Comparison of ENCODE assay signal across 8 mouse cellular contexts in genomic region chr5:113855696-113856095, GRCm38 (mm10). TPM values are rescaled to one million over a fixed set of nuclear protein-coding genes. Genes with fewer than 3 reads are reported as not detected.
A peak's percentile ranks its signal among the peaks of the same experiment; 100 is the strongest.
DNase-seq lines count a peak whose midpoint lies in the region; ATAC-seq and TF ChIP-seq lines count a peak whose summit lies in the region.

No protein-coding gene starts in this region.

- no peak overlapping the region for H3K9ac ChIP-seq in lung, postnatal 0 days (replicated peaks; ENCODE audit: low read depth)
- peak overlapping the region; percentile 70 for H3K9ac ChIP-seq in heart, embryonic 13.5 days

- 0 out of 2 replicates have a peak overlapping the region, but pooled peaks have one; percentile 7 for H3K27ac ChIP-seq in lung, postnatal 0 days (ENCODE audit: low read length)
- H3K27ac ChIP-seq in heart, embryonic 13.5 days (replicated peaks), result peak overlapping the region; percentile 96
- H3K27ac ChIP-seq in small intestine, adult 2 months (ENCODE audit: insufficient read depth, low read depth, low read length), result peak overlapping the region; percentile 83

- H3K4me2 ChIP-seq in lung, postnatal 0 days (replicated peaks; ENCODE audit: low read depth, low read length), result no peak overlapping the region
- H3K4me2 ChIP-seq in heart, embryonic 13.5 days, result no peak overlapping the region

- no peak for TF ChIP-seq EP300 in lung, postnatal 0 days (IDR thresholded peaks at IDR 0.05)

- H3K9me3 ChIP-seq in lung, postnatal 0 days (ENCODE audit: low read length), result no peaks in the 10 kb centered on the region
- no peaks in the 10 kb centered on the region for H3K9me3 ChIP-seq in heart, embryonic 13.5 days

- WGBS in lung, postnatal 0 days, result 51% methylated on average over 3 of the region's 3 CpGs
- 62% methylated on average over 3 of the region's 3 CpGs for WGBS in lung, adult 2 months
- WGBS in heart, embryonic 13.5 days, result 42% methylated on average over 3 of the region's 3 CpGs
- WGBS in small intestine, adult 2 months, result 69% methylated on average over 3 of the region's 3 CpGs

- no peak for TF ChIP-seq POLR2A in lung, adult 2 months (IDR thresholded peaks at IDR 0.05; ENCODE audit: borderline replicate concordance, extremely low read depth, low read depth, low read length)
- TF ChIP-seq POLR2A in small intestine, adult 2 months (IDR thresholded peaks at IDR 0.05; ENCODE audit: low read depth, low read length), result no peak

- DNase-seq in lung, postnatal 0 days (ENCODE audit: low spot score), result no peak
- DNase-seq in lung, adult 2 months, result no peak
- DNase-seq in kidney, postnatal 14 days, result peak; percentile 68
- DNase-seq in urinary bladder, adult 18-20 months (ENCODE audit: low spot score in 2 of 2), result no peak
- DNase-seq in gastrocnemius, adult 18-20 months (ENCODE audit: low spot score), result no peak
- DNase-seq in spleen, adult 12 weeks (ENCODE audit: low spot score), result no peak

- peak; percentile 48 for ATAC-seq in lung, postnatal 0 days
- peak; percentile 65; the same call in 1 of the 2 replicates for ATAC-seq in heart, embryonic 13.5 days (ENCODE audit: extremely low read depth, insufficient number of reproducible peaks, low FRiP score, low TSS enrichment)

- peaks cover 10% of the 10 kb centered on the region; the same call in 1 of the 2 replicates for H3K36me3 ChIP-seq in lung, postnatal 0 days (ENCODE audit: insufficient read depth, low read length)
- H3K36me3 ChIP-seq in heart, embryonic 13.5 days, result peaks cover 30% of the 10 kb centered on the region
- peaks cover 19% of the 10 kb centered on the region for H3K36me3 ChIP-seq in small intestine, adult 2 months (ENCODE audit: control insufficient read depth, insufficient read depth, low read length)

- H3K4me3 ChIP-seq in lung, postnatal 0 days (ENCODE audit: low read depth, low read length), result no peak overlapping the region
- no peak overlapping the region for H3K4me3 ChIP-seq in lung, adult 2 months (replicated peaks; ENCODE audit: extremely low read depth, low read depth, low read length)
- no peak overlapping the region for H3K4me3 ChIP-seq in heart, embryonic 13.5 days
- no peak overlapping the region for H3K4me3 ChIP-seq in small intestine, adult 2 months (ENCODE audit: low read depth, low read length)

- H3K27me3 ChIP-seq in lung, postnatal 0 days (replicated peaks; ENCODE audit: insufficient read depth, low read length), result no peaks in the 10 kb centered on the region
- no peaks in the 10 kb centered on the region for H3K27me3 ChIP-seq in heart, embryonic 13.5 days (replicated peaks)
- no peaks in the 10 kb centered on the region for H3K27me3 ChIP-seq in small intestine, adult 2 months (ENCODE audit: control insufficient read depth, insufficient read depth, low read length)

- TF ChIP-seq CTCF in lung, postnatal 0 days (IDR thresholded peaks at IDR 0.05), result no peak
- no peak for TF ChIP-seq CTCF in lung, adult 2 months (IDR thresholded peaks at IDR 0.05; ENCODE audit: insufficient read depth, low read length)
- TF ChIP-seq CTCF in small intestine, adult 2 months (IDR thresholded peaks at IDR 0.05; ENCODE audit: extremely low read depth, insufficient read length, insufficient replicate concordance, low read depth, low read length), result no peak

- H3K4me1 ChIP-seq in lung, postnatal 0 days (ENCODE audit: insufficient read depth, low read depth, low read length), result peaks cover 9% of the 10 kb centered on the region; the same call in 1 of the 2 replicates
- peaks cover 11% of the 10 kb centered on the region for H3K4me1 ChIP-seq in lung, adult 2 months (ENCODE audit: control insufficient read depth, insufficient read depth, low read length)
- peaks cover 81% of the 10 kb centered on the region for H3K4me1 ChIP-seq in heart, embryonic 13.5 days
- H3K4me1 ChIP-seq in small intestine, adult 2 months (ENCODE audit: control insufficient read depth, insufficient read depth, insufficient read length, low read length), result peaks cover 7% of the 10 kb centered on the region

RNA-seq across cellular contexts. Expression of gene Selplg, which starts 23.3 kb away (rescaled TPM):
- 14.6 and 15.1 TPM in 2 replicates for polyA plus RNA-seq in lung, postnatal 0 days (2015; fragmentation: Nextera tagmentation; extraction: Ambion mirVana)
- polyA plus RNA-seq in lung, adult 2 months (2012; rRNA removed), result 96.6 and 100 TPM in 2 replicates
- polyA plus RNA-seq in heart, embryonic 13.5 days (2015; fragmentation: Nextera tagmentation; extraction: Ambion mirVana), result 1.2 and 1.3 TPM in 2 replicates
- polyA plus RNA-seq in small intestine, adult 2 months (2012; rRNA removed), result 31.5 and 52.3 TPM in 2 replicates
- under 1 TPM; 0.85 to 0.87 TPM for total RNA-seq in gastrocnemius, adult 18-20 months (2021)

RNA-seq across cellular contexts. Expression of gene Coro1c, which starts 52.9 kb away (rescaled TPM):
- 102 and 115 TPM in 2 replicates for polyA plus RNA-seq in lung, postnatal 0 days (2015; fragmentation: Nextera tagmentation; extraction: Ambion mirVana)
- polyA plus RNA-seq in lung, adult 2 months (2012; rRNA removed), result 86.7 and 104 TPM in 2 replicates
- polyA plus RNA-seq in heart, embryonic 13.5 days (2015; fragmentation: Nextera tagmentation; extraction: Ambion mirVana), result 95.4 and 99.4 TPM in 2 replicates
- polyA plus RNA-seq in small intestine, adult 2 months (2012; rRNA removed), result 68.3 and 144 TPM in 2 replicates
- 10 to 100 TPM in 1 of 2 experiments, 1 to 10 TPM in 1; 8.9 to 12.7 TPM for total RNA-seq in gastrocnemius, adult 18-20 months (2021)

RNA-seq across cellular contexts. Expression of gene Tmem119, which starts 55.4 kb away (rescaled TPM):
- polyA plus RNA-seq in lung, postnatal 0 days (2015; fragmentation: Nextera tagmentation; extraction: Ambion mirVana), result 107 and 110 TPM in 2 replicates
- polyA plus RNA-seq in lung, adult 2 months (2012; rRNA removed), result 59.9 and 72.5 TPM in 2 replicates
- polyA plus RNA-seq in heart, embryonic 13.5 days (2015; fragmentation: Nextera tagmentation; extraction: Ambion mirVana), result 13.3 and 15.8 TPM in 2 replicates
- polyA plus RNA-seq in small intestine, adult 2 months (2012; rRNA removed), result 10.1 and 13.5 TPM in 2 replicates
- 1 to 10 TPM in 1 of 2 experiments, under 1 TPM in 1; 0.93 to 1.1 TPM for total RNA-seq in gastrocnemius, adult 18-20 months (2021)

Comparison
In these comparisons a context has a peak if more than half of its experiments do, and no peak if none do; other contexts are left out.
1. H3K27ac ChIP-seq: peak in every context shown above with its lines; median percentile 96 in heart, embryonic 13.5 days; 83 in small intestine, adult 2 months; 7 in lung, postnatal 0 days.